Mouse (Mus musculus): Measurements from ENCODE around the gene Prkg1. TPM values are rescaled to one million over a fixed set of nuclear protein-coding genes. Genes with fewer than 3 reads are reported as not detected.
"Not testable (repeated sequence)": the region's sequence is repeated elsewhere in the genome, so short reads cannot be mapped to it uniquely, and the experiment has no call there.

The Prkg1 gene
- polyA plus RNA-seq, 1 experiment = 82.5 TPM

GRCm38 (mm10) chr19:31255780-31256179, 509.1 kb downstream of the Prkg1 start:
- Histone ChIP-seq H3K4me3 (ENCODE audit: control insufficient read depth, low read depth, low read length) (no peak overlapping the region), H3K36me3 (ENCODE audit: control insufficient read depth, insufficient read depth, low read length) (no peaks in the 10 kb centered on the region), H3K4me1 (ENCODE audit: control insufficient read depth, insufficient read depth, low read length) (no peaks in the 10 kb centered on the region), H3K27me3 (ENCODE audit: control insufficient read depth, insufficient read depth, low read length) (no peaks in the 10 kb centered on the region), H3K27ac (ENCODE audit: control insufficient read depth, insufficient read depth, low read depth, low read length) (no peak overlapping the region)
- TF ChIP-seq CTCF (IDR thresholded peaks at IDR 0.05; ENCODE audit: control insufficient read depth, insufficient read depth, insufficient replicate concordance, low read depth, low read length) (no peak), POLR2A (IDR thresholded peaks at IDR 0.05; ENCODE audit: control insufficient read depth, low read depth, low read length) (no peak)

GRCm38 (mm10) chr19:31232410-31232809, 532.4 kb downstream of the Prkg1 start:
- no peaks in the 10 kb centered on the region for H3K27me3 ChIP-seq (ENCODE audit: control insufficient read depth, insufficient read depth, low read length)
- TF ChIP-seq POLR2A (IDR thresholded peaks at IDR 0.05; ENCODE audit: control insufficient read depth, low read depth, low read length) (no peak), CTCF (IDR thresholded peaks at IDR 0.05; ENCODE audit: control insufficient read depth, insufficient read depth, insufficient replicate concordance, low read depth, low read length) (no peak)

GRCm38 (mm10) chr19:31228385-31228784, 536.4 kb downstream of the Prkg1 start:
- no peak overlapping the region for H3K4me3 ChIP-seq (ENCODE audit: control insufficient read depth, low read depth, low read length)
- H3K36me3 ChIP-seq (ENCODE audit: control insufficient read depth, insufficient read depth, low read length) = no peaks in the 10 kb centered on the region
- no peaks in the 10 kb centered on the region for H3K27me3 ChIP-seq (ENCODE audit: control insufficient read depth, insufficient read depth, low read length)
- no peaks in the 10 kb centered on the region for H3K4me1 ChIP-seq (ENCODE audit: control insufficient read depth, insufficient read depth, low read length)
- H3K27ac ChIP-seq (ENCODE audit: control insufficient read depth, insufficient read depth, low read depth, low read length) = no peak overlapping the region
- TF ChIP-seq CTCF (IDR thresholded peaks at IDR 0.05; ENCODE audit: control insufficient read depth, insufficient read depth, insufficient replicate concordance, low read depth, low read length) (no peak), POLR2A (IDR thresholded peaks at IDR 0.05; ENCODE audit: control insufficient read depth, low read depth, low read length) (no peak)

More at GRCm38 (mm10) chr19:31232410-31232809, 532.4 kb downstream of the Prkg1 start:
- no peaks in the 10 kb centered on the region for H3K36me3 ChIP-seq (ENCODE audit: control insufficient read depth, insufficient read depth, low read length)
- no peak overlapping the region for H3K27ac ChIP-seq (ENCODE audit: control insufficient read depth, insufficient read depth, low read depth, low read length)
- H3K4me3 ChIP-seq (ENCODE audit: control insufficient read depth, low read depth, low read length) = no peak overlapping the region
- H3K4me1 ChIP-seq (ENCODE audit: control insufficient read depth, insufficient read depth, low read length) = no peaks in the 10 kb centered on the region

GRCm38 (mm10) chr19:31223457-31223856, 541.4 kb downstream of the Prkg1 start:
- H3K36me3 ChIP-seq (ENCODE audit: control insufficient read depth, insufficient read depth, low read length) = no peaks in the 10 kb centered on the region
- H3K4me3 ChIP-seq (ENCODE audit: control insufficient read depth, low read depth, low read length) = no peak overlapping the region
- no peak for TF ChIP-seq CTCF (IDR thresholded peaks at IDR 0.05; ENCODE audit: control insufficient read depth, insufficient read depth, insufficient replicate concordance, low read depth, low read length)
- no peak for TF ChIP-seq POLR2A (IDR thresholded peaks at IDR 0.05; ENCODE audit: control insufficient read depth, low read depth, low read length)
- H3K27ac ChIP-seq (ENCODE audit: control insufficient read depth, insufficient read depth, low read depth, low read length) = no peak overlapping the region
- H3K4me1 ChIP-seq (ENCODE audit: control insufficient read depth, insufficient read depth, low read length) = no peaks in the 10 kb centered on the region
- H3K27me3 ChIP-seq (ENCODE audit: control insufficient read depth, insufficient read depth, low read length) = no peaks in the 10 kb centered on the region

- H3K27me3 ChIP-seq (ENCODE audit: control insufficient read depth, insufficient read depth, low read length) = not testable (repeated sequence)
These were observed 545.6 kb downstream of the Prkg1 start for GRCm38 (mm10) chr19:31219261-31219660.

GRCm38 (mm10) chr19:31210850-31211249, 554.0 kb downstream of the Prkg1 start:
- no peaks in the 10 kb centered on the region for H3K27me3 ChIP-seq (ENCODE audit: control insufficient read depth, insufficient read depth, low read length)
- no peaks in the 10 kb centered on the region for H3K36me3 ChIP-seq (ENCODE audit: control insufficient read depth, insufficient read depth, low read length)
- H3K4me3 ChIP-seq (ENCODE audit: control insufficient read depth, low read depth, low read length) = no peak overlapping the region
- H3K4me1 ChIP-seq (ENCODE audit: control insufficient read depth, insufficient read depth, low read length) = no peaks in the 10 kb centered on the region
- H3K27ac ChIP-seq (ENCODE audit: control insufficient read depth, insufficient read depth, low read depth, low read length) = no peak overlapping the region
- TF ChIP-seq CTCF (IDR thresholded peaks at IDR 0.05; ENCODE audit: control insufficient read depth, insufficient read depth, insufficient replicate concordance, low read depth, low read length) = no peak
- no peak for TF ChIP-seq POLR2A (IDR thresholded peaks at IDR 0.05; ENCODE audit: control insufficient read depth, low read depth, low read length)

More at GRCm38 (mm10) chr19:31219261-31219660, 545.6 kb downstream of the Prkg1 start:
- not testable (repeated sequence) for H3K4me1 ChIP-seq (ENCODE audit: control insufficient read depth, insufficient read depth, low read length); H3K36me3 ChIP-seq (ENCODE audit: control insufficient read depth, insufficient read depth, low read length); H3K4me3 ChIP-seq (ENCODE audit: control insufficient read depth, low read depth, low read length); H3K27ac ChIP-seq (ENCODE audit: control insufficient read depth, insufficient read depth, low read depth, low read length)

GRCm38 (mm10) chr19:31210449-31210848, 554.4 kb downstream of the Prkg1 start:
- Histone ChIP-seq H3K36me3 (ENCODE audit: control insufficient read depth, insufficient read depth, low read length) (no peaks in the 10 kb centered on the region), H3K4me1 (ENCODE audit: control insufficient read depth, insufficient read depth, low read length) (no peaks in the 10 kb centered on the region), H3K27me3 (ENCODE audit: control insufficient read depth, insufficient read depth, low read length) (no peaks in the 10 kb centered on the region), H3K4me3 (ENCODE audit: control insufficient read depth, low read depth, low read length) (no peak overlapping the region), H3K27ac (ENCODE audit: control insufficient read depth, insufficient read depth, low read depth, low read length) (no peak overlapping the region)
- TF ChIP-seq CTCF (IDR thresholded peaks at IDR 0.05; ENCODE audit: control insufficient read depth, insufficient read depth, insufficient replicate concordance, low read depth, low read length) = no peak
- no peak for TF ChIP-seq POLR2A (IDR thresholded peaks at IDR 0.05; ENCODE audit: control insufficient read depth, low read depth, low read length)

- TF ChIP-seq POLR2A (IDR thresholded peaks at IDR 0.05; ENCODE audit: control insufficient read depth, low read depth, low read length) (no peak), CTCF (IDR thresholded peaks at IDR 0.05; ENCODE audit: control insufficient read depth, insufficient read depth, insufficient replicate concordance, low read depth, low read length) (no peak)
- Histone ChIP-seq H3K27me3 (ENCODE audit: control insufficient read depth, insufficient read depth, low read length) (no peaks in the 10 kb centered on the region), H3K4me1 (ENCODE audit: control insufficient read depth, insufficient read depth, low read length) (no peaks in the 10 kb centered on the region), H3K4me3 (ENCODE audit: control insufficient read depth, low read depth, low read length) (no peak overlapping the region), H3K36me3 (ENCODE audit: control insufficient read depth, insufficient read depth, low read length) (no peaks in the 10 kb centered on the region), H3K27ac (ENCODE audit: control insufficient read depth, insufficient read depth, low read depth, low read length) (no peak overlapping the region)
These were observed 565.2 kb downstream of the Prkg1 start for GRCm38 (mm10) chr19:31199583-31199982.
